Mouse (Mus musculus): ENCODE data around the gene Brf1.
A peak's percentile ranks its signal among the peaks of the same experiment; 100 is the strongest.

The Brf1 gene

DNA sequence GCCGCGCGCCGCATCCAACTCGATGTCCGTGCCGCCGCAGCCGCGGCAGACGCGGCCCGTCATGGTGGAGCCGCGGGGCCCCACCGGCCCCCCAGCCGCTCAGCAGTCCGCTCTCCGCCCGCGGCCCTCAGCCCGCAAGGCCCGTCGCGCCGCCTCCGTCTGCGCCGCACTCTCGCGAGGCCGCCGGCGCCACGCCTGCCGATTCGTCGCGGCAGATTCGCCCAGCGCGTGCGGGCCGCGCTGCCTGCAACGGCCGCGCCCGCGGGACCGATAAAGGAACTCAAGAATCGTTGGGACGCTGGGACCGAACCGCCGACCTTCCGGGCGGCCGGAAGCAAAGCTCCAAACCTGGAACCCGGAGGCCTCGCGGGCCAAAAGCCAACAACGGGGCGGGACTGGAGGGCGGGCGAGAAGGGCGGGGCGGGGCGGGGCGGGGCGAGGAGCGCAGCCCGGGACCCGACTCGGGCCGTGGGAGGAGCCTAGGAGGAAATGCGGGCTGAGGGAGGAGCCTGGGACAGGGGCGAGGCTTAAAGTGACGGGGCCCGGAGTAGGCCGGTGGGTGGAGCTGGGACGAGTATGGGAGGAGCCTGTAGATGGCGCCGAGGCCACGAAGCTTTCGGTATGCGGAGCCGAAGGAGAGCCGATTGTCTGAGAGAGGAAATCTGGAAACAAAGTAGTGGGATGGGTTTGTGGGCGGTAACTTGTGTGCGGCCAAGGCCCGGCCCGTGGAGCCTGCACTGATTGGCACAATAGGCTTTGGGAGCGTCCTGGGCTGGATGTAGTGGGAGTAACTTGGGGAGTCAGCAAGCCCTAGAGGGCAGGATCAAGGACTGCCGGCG is at the start of gene Brf1:
Gene Brf1 (minus strand): TSS at position 411 of the 839 bp plus-strand sequence.
- peak; percentile 87 for DNase-seq (ENCODE audit: low spot score)

DNA sequence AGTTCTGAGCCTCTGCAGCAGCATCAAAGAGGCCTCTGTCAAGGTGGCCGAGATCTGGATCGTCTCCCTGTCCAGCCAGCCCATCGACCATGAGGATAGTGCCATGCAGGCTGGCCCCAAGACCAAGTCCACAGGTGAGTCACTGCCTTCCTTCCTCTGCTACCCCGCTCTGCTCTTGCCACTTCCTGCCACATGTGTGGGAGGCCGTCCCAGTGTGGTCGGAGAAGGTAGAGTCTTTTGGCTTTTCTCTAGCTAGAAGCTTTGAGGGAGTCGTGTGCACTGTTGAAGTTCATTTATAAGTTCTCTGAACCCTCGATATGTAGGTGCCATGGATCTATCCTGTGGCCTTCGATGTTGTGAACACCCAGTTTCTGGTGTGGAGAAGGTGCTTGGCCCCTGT is 49.3 kb upstream of the Brf1 start:
- DNase-seq (ENCODE audit: low spot score): no peak

GRCm38 (mm10) chr12:113048103-113048502 is 47.6 kb upstream of the Brf1 start:
- no peak for DNase-seq (ENCODE audit: low spot score)

DNA sequence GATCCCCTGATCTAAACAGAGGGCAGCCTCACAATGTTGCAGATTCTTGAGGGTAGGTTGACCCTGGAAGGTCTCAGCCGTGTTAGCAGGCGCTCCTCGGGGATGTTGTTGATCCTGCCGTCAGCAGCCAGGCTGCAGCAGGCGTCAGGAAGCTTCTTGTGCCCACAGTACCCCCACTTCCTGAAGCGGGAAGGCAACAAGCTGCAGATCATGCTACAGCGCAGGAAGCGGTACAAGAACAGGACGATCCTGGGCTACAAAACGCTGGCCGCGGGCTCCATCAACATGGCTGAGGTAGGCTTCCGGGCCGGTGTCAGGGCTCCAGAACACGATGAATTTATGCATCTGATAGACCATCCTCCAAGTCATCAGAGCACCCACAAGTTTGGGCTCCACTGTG is 46.4 kb upstream of the Brf1 start:
- no peak for DNase-seq (ENCODE audit: low spot score)

- DNase-seq (ENCODE audit: low spot score): peak; percentile 42
These were observed 44.6 kb upstream of the Brf1 start for GRCm38 (mm10) chr12:113044916-113045677.

DNA sequence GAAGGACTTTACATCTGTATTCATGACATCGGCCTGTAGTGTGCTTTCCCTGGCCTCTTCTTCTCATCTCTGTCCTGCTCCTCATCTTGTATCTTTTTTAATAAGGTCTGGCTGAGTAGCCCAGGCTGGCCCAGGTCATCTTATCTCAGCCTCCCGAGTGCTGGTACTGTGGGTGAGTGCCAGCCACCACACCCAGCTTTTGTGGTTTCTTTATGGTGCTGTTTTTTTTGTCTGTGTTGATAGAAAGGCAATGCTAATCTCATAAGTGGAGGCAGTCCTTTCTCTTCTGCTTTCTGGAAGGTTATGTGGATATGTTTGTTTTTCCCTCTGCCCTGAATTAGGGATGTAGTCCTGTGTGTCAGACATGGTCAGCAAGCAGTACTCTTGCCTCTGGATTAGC is 42.0 kb upstream of the Brf1 start:
- no peak for DNase-seq (ENCODE audit: low spot score)

DNA sequence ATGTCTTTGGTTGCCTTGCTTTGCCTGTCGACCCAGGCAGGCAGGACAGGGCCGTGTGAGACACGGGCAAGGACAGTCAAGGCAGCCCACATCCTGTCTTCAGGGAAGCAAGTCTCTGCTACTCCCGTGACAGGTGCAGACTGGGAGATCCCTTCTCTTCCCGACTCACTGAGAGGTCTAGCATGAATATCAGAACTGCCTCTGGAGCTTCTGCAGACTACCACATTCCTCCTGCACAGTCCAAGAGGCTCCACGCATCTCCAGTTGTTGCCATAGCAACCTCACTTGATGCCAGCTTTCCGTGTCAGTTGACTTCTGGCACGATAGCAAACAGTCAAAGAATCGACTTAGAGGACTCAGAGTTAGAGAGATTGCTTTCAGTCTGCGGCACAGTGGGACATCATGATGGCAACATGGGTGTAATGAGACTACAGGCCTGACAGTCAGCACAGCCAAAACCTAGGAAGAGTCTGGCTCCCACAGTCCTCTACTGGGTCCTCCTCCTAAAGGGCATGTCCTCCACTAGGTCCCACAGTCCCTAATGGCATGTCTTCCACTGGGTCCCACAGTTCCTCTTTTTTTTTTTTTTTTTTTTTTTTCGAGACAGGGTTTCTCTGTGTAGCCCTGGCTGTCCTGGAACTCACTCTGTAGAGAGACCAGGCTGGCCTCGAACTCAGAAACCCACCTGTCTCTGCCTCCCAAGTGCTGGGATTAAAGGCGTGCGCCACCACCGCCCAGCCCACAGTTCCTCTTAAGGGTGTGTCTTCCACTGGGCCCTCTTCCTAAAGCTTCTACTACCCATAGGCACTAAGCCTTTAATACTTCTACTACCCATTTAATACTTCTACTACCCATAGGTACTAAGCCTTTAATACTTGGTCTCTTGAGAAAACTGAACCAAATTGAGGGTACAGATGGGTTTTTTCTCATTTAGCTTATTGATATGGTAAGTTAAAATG is 41.3 kb upstream of the Brf1 start:
- no peak for DNase-seq (ENCODE audit: low spot score)

- no peak for DNase-seq (ENCODE audit: low spot score)
These were observed 37.9 kb upstream of the Brf1 start for GRCm38 (mm10) chr12:113038414-113038813.

GRCm38 (mm10) chr12:113036996-113037395 is 36.5 kb upstream of the Brf1 start:
- DNase-seq (ENCODE audit: low spot score): no peak

DNA sequence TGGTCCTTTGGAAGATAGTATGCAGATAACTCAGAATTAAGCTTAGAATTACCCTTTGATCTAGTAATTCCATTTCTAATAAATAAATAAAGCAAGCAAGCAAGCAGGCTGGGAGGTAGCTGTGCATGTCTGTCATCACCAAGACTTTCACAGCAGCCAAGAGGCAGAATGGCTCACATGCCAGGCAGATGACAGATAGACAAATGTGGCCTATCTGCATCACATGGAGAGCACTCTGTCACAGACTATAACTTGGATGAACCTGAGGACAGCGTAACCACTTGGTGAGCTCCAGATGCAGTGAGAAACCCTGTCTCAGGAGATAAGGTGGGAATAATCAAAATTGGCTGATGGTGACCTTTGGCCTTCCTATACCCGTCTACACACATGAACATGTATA is 34.6 kb upstream of the Brf1 start:
- DNase-seq (ENCODE audit: low spot score): no peak

GRCm38 (mm10) chr12:113032296-113033250 is 32.1 kb upstream of the Brf1 start:
- no peak for DNase-seq (ENCODE audit: low spot score)

DNA sequence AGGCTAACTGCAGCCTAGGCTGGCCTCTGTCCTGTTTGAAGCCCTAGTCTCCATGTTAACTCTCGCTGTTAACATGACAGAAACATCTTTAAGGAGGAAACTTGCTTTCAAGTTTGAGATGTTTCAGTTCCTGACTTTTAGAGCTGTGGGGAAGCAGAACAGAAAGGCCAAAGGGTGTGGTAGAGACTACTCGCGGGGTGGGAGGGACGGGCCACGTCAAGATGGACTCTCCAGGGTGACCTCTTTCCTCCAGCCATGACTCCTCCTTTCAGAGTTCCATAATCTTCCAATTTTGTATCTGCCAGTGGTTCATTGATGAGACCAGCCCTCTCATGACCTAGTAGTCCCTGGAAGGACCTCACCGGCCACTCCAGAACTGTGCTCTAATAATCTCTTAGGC is 30.9 kb upstream of the Brf1 start:
- no peak for DNase-seq (ENCODE audit: low spot score)

GRCm38 (mm10) chr12:113030993-113031392 is 30.5 kb upstream of the Brf1 start:
- DNase-seq (ENCODE audit: low spot score): no peak

GRCm38 (mm10) chr12:113030046-113030445 is 29.5 kb upstream of the Brf1 start:
- DNase-seq (ENCODE audit: low spot score): no peak

DNA sequence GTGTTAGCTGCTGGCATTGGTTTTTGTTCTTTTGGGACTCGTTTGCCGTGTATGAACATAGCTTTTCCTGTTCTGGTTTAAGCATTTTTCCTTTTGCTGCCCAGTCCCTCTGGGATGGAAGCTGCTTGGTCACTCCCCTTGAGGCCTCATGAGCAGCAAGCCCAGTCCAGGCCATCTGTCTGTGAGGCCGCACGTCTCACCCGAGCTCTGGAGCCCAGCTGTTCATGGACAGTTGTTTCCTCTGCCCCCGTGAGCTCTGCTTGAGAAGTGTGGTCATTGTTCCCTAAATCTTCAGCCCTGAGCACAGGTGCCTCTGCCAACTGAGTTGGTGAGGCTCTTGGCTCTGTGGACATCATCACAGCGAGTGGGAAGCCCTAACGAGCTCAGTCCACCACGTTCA is 28.4 kb upstream of the Brf1 start:
- DNase-seq (ENCODE audit: low spot score): no peak

DNA sequence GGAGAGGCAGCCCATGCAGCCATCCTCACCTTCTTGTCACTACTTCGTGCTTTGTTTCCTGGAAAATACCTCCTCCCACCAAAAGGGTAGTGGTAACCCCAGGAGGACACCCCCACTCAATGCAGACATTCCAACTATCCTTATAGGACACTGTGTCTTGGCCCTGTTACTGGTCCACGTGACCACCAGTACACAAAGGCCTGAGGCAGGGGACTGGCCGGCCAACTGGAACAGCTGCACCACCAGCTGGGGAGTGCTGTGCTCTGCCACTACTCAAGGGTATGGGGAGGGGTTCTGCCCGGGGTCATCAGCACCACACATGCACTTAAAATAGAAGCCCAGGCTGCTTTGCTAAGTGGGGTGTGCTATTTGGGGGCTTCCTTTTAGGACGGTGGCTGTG is 27.6 kb upstream of the Brf1 start:
- no peak for DNase-seq (ENCODE audit: low spot score)

GRCm38 (mm10) chr12:113027495-113027894 is 27.0 kb upstream of the Brf1 start:
- DNase-seq (ENCODE audit: low spot score): no peak

- DNase-seq (ENCODE audit: low spot score): no peak
These were observed 26.1 kb upstream of the Brf1 start for GRCm38 (mm10) chr12:113026557-113026956.

GRCm38 (mm10) chr12:113023082-113023481 is 22.6 kb upstream of the Brf1 start:
- no peak for DNase-seq (ENCODE audit: low spot score)

DNA sequence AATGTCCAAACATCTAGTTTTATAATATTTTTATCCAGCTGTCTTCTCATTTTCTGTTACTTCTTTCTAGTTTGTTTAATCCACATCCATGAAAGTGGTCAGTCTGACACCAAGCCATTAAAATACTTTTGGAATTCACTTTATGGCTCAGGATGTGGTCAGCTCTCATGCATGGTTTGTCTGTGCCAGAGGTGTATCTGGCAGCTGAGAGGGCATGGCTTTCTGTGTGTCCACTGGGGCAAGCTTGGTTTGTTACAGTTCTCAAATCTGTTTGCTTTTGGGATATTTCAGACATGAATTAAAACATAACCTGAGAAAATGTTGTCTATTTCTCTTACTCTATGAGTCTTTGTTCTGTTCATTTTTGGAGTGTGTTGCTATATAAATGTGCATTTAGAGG is 21.0 kb upstream of the Brf1 start:
- no peak for DNase-seq (ENCODE audit: low spot score)

DNA sequence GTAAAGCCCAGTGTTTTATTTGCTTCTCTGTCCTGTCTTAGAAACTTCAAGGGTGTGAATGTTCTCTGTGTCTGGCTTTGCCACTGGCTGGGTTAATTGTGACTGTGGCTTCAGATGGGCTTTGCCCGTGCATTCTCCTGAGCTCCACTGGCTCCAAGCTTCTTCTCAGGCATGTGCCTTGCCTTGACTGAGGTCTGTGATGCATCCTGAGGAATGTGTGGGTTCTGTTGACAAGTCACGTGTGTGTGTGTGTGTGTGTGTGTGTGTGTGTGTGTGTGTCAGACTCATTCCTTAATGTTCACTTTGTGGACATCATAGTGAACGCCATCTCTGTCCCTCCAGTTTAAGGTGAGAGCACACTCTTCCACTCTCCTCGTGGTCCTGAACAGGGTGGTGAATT is 18.3 kb upstream of the Brf1 start:
- DNase-seq (ENCODE audit: low spot score): no peak
